Mouse (Mus musculus) spleen, postnatal 14 days (tissue): ENCODE measurements around the gene Trp53i13.

Source experiments
- DNase-seq, 2 experiments: peaks; one replicate each; pipeline ENCODE4 v3.0.0; 2021 to 2022; ENCODE audit warnings: low spot score in 2 of 2

Gene Trp53i13

DNA sequence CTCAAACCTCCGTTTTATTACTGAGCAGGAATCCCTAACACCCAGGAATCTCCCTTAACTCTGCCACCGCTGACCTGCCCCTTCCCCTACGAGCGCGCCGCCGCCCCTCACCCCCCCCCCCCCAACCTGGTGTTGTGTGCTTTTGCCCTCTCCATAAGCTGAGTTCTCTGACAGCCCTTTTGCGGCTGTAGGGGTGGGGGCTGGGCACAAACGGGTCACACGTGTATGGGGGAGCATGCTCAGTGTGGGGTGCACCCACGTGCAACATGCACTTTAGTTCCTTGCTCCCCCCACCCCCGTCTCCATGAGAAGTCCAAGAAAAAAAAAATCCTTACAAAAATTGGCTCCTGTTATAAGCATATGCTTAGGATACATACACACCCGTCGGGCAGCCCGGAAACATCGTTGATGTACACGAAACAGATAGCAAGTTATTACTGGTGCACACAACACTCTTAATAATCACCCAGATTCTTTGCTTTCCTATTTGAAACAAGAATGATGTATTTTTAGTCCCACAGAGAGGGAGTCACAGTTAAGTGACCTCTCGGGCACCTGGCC, 23.4 kb downstream of the Trp53i13 start:
- DNase-seq, result no peak

DNA sequence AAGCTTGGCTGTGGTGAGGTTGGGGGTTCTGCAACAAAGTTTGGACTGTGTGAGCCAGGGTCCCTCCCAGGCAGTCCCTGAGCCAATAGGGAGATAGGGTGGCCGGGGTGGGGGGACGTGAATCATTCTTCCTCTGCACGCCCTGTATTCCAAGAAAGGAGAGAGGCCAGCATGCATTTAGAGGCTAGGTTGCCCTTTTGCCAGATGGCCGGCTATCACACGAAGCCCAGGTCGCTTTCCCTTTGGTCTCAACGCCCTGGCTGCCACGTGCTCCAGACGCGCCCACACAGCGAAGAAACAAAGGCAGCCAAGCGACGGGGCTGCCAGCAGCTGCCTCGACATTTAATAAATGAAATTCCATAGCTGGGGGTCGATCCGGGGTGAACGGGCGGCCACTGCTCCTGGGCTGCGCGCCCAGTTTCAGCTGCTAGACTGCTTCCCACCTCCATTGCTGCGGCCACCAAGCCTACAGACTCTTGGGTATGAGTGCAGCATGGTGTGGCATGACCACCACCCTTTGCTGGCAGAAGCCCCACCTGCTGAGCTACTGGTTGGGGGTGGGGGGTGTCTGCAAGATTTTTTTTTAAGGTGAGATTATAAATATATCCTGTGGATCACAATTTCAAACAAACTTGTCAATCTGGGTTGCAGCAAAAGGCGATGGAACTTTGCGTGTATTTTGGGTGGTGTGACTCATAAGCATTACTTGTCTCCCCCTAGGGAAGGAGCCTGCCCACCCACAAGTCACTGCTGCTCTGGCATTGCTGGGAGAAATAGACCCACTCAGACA, 24.1 kb downstream of the Trp53i13 start:
- no peak for DNase-seq

DNA sequence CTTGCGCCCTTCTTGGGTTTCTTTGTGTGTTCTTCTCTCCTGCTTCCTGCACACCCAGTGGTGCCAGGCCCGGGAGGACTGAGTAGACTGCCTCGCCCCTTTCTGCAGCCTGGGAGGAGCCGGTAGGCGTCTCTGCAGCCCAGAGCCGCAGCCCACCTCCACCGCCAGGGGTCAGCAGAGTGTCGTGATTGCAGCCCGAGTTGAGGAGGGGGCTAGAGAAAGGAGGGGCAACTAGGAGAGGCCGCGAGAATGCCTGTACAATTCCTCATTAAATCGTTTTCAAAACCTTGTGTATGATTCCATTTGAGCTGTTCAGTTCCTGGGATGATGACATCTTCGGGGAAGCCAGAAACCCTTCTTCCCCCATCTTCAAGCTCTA, 24.7 kb downstream of the Trp53i13 start:
- peak; percentile 74 to 85 for DNase-seq

- DNase-seq, result no peak
Measured at GRCm38 (mm10) chr11:77490451-77490850, 25.3 kb downstream of the Trp53i13 start.

GRCm38 (mm10) chr11:77489591-77490235, 26.1 kb downstream of the Trp53i13 start, which contains the start of gene Ankrd13b:
Gene Ankrd13b (minus strand): TSS chr11:77489678.
- peak in 1 of 2 experiments; percentile 35 for DNase-seq

DNA sequence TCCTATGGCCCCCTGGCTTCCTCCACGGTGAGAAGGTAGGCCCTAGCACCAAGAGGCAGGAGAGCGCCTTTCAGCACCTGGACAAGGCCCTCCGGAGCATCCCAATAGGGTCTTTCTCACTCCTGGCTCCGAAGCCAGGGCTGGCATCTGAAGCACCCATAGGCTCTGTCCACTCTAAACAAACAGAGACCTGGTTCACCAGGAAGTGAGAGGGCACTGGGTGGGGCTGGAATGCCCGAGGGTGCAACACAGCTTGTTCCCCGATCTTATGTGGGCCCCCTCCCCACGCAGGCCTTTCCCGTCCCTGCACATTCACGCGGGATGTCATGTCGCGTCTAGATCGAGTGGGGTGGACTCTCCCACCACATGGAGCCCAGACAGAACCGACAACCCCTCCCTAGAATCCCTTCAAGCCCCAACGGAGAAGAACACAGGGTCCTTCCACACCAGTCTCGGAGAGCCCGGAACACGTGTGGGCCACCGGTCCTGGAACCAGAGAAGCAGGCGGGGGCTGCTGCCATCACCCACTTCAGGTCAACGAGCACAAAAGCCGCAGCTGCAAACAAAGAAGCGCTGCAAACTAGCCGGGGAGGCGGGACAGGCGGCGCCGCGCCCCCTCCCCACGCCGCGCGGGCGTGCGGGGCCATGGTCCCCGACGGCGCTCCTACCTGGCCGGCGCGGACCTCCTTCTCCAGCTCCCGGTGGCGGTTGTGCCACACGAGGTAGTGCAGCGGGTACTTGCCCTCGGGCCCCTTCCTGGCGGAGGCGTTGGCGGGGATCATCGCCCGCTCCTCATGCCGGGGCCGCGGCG, 26.8 kb downstream of the Trp53i13 start:
- DNase-seq, result no peak

GRCm38 (mm10) chr11:77486798-77487197, 29.0 kb downstream of the Trp53i13 start:
- DNase-seq, result no peak

DNA sequence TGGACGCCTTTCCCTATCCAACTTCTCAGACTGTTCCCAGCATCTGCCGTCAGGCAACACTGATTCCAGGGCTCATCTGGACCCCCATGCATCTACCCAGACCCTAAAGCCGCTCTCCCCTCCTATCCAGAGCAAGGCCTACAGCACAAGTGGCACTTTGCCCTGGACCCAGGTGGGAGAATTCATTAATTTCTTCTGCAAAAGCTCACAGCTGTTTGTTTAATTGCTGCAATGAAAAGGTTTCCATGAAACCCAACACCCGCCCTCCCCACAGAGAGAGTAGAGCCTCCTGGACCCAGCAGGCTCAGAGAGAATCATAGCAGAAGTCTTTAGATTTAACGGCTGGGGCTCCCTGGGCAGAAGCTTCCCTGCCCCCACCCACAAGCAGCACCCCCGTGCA, 30.6 kb downstream of the Trp53i13 start:
- no peak for DNase-seq

GRCm38 (mm10) chr11:77483510-77484255, 32.1 kb downstream of the Trp53i13 start:
- DNase-seq, result no peak

DNA sequence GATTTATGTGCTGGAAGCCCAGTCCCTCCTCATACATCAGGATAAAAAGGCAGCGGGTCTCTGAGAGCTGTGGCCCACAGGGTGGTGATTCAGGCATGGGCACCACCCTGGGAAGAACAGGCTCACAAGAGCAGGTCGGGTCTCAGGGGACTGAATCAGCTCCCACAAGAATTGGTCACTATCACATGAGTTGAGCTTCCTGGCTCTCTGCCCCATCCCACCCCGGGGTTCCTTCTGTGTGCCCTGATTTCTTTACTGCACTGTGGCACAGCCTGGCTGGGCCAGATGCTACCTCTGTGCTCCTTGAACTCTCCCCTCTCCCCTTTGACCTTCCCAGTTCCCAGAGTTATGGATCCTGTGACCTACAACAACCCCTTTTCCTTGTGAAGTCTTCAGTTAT, 32.7 kb downstream of the Trp53i13 start:
- DNase-seq, result no peak

DNA sequence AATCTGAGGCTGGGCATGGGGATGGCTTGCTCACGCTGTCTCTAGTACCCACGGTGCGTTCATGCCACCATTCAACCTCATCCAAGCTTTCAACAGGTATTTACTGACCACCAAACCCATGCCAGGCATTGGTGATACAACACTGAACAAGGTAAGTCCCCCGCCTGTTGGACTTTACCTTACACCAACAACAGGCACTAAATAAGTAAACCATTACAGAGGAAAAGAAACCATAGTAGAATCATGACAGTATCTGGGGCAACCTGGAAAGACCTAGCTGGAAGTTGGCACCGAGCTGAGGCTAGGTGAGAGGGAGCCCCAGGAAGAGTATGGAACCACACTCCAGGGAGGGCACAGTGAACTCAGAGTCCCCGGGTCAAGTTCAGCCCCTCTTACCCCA, 38.9 kb downstream of the Trp53i13 start:
- DNase-seq, result no peak

GRCm38 (mm10) chr11:77476216-77476615, 39.6 kb downstream of the Trp53i13 start:
- no peak for DNase-seq

DNA sequence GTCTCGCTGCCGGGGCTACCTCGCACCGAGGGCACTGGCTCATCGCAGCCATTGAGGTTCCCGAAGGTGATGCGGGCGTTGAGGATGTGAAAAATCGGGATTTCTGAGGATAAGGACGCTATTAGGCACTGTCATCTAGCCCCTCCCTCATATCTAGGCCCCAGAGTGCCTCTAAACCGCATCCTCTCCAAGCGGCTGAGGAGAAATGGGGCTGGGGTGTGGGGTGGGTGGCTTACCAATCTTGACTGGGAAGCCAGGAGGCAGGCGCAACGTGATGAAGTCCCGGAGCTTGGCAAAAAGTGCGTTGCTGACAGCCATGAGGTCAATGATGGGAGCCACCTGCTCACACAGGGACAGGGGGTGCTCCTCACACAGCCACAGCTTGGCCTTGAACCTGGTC, 43.0 kb downstream of the Trp53i13 start:
- no peak for DNase-seq

DNA sequence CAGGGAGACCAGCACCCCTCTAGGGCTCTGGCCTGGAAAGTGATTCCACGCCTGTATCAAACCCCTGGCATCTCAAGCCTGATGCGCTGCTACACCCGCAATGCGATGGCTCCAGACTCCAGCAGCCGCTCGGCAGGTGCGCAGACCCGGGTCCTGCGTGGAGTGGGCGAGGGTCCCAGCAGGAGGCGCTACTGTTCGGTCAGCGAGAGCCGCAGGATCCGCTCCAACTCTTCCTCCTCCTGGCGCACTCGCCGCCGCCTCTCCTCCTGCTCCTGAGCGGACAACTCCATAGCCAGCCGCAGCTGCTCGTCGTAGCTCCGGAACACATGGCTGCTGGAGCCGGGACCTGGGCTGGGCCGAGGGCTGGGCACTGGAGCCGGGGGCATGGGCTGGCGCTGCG, 44.4 kb downstream of the Trp53i13 start:
- DNase-seq, result no peak

GRCm38 (mm10) chr11:77468397-77468796, 47.4 kb downstream of the Trp53i13 start:
- no peak for DNase-seq

GRCm38 (mm10) chr11:77467784-77468183, 48.0 kb downstream of the Trp53i13 start:
- peak; percentile 66 to 74 for DNase-seq

DNA sequence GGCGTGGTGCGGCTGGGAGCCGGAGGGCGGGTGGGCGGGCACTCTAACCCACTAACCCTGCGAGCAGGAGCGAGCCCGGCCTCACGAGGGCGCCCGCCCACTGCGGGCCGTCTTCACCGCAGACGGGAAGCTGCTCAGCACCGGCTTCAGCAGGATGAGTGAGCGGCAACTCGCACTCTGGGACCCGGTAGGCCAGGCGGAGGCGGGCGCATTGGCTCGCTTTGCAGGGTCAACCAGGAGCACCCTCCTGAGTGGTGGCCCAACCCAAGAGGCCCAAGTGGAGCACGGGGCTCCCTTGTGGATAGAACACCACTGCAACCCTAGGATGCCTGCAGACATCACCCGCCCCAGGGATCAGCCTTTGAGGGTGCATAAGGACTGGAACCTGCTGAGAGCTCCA, 48.6 kb downstream of the Trp53i13 start:
- peak; percentile 61 to 75 for DNase-seq

- no peak for DNase-seq
Measured at GRCm38 (mm10) chr11:77466544-77466943, 49.2 kb downstream of the Trp53i13 start.

GRCm38 (mm10) chr11:77465111-77465510, 50.7 kb downstream of the Trp53i13 start:
- no peak for DNase-seq

- no peak for DNase-seq
Measured at GRCm38 (mm10) chr11:77464684-77465083, 51.1 kb downstream of the Trp53i13 start.

DNA sequence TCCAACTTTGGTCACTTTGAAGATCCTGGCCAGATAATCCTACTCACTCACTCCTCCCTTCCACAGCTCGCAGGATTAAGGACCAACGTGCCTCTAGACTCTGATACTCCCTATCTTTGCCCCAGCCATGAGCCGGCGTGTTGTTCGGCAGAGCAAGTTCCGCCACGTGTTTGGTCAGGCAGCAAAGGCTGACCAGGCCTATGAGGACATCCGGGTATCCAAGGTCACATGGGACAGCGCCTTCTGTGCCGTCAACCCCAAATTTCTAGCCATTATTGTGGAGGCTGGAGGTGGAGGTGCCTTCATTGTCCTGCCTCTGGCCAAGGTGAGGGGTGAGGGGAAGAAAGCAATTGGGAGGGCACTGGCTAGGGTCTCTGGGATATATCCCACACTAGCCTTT, 52.0 kb downstream of the Trp53i13 start:
- DNase-seq, result no peak

GRCm38 (mm10) chr11:77463101-77463445, 52.7 kb downstream of the Trp53i13 start:
- DNase-seq, result no peak
